Comparison of ENCODE assay signal across 7 mouse cellular contexts in the genomic region with DNA sequence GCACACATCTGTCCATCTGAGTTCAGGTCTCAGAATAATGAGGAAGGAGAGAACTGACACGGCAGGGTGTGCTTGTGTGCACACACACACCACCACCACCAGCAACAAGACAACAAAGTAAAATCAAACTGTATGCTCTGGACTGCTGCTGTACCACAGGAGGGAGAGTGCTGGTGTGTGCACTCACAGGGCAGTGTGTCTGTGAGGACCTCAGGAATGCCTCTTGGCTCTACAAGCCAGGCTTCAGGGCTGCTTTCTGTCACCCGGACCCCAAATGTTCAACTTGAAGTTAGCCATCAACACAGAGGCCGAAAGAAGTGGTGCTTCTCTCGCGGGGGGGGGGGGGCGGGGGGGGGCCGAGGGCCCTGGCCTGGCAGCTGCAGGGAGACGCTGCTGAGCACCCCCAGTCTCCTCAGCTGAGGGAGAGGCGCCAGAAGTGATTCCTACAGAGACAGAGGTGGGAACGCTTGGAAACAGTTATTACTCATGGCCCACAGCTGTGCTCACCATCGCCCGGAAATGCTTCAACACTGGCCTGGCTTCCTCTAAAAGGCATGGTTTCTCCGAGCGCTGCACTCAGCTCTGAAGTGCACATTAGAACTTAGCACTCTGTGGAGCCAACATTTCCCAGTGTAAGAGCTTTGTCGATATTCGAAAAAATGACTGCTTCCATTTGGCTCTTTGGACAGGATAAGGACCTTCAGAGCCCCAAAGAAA. TPM values are rescaled to one million over a fixed set of nuclear protein-coding genes. Genes with fewer than 3 reads are reported as not detected.
DNase-seq lines count a peak whose midpoint lies in the region; ATAC-seq and TF ChIP-seq lines count a peak whose summit lies in the region.

No protein-coding gene starts in this region.

- H3K4me2 ChIP-seq in hindbrain, embryonic 16.5 days (ENCODE audit: low read length): no peak overlapping the region
- H3K4me2 ChIP-seq in lung, embryonic 16.5 days (ENCODE audit: low read depth, low read length): no peak overlapping the region

- no peak for ATAC-seq in hindbrain, embryonic 16.5 days
- peak; percentile 74 for ATAC-seq in lung, embryonic 16.5 days (ENCODE audit: low read depth)

- H3K9ac ChIP-seq in hindbrain, embryonic 16.5 days (ENCODE audit: low read depth, low read length): no peak overlapping the region
- no peak overlapping the region for H3K9ac ChIP-seq in lung, embryonic 16.5 days (ENCODE audit: low read length)

- H3K4me1 ChIP-seq in bone marrow macrophage, adult 2 months (ENCODE audit: control insufficient read depth, insufficient read depth, low read length): peaks cover 56% of the 10 kb centered on the region
- H3K4me1 ChIP-seq in hindbrain, embryonic 16.5 days (ENCODE audit: control insufficient read depth, insufficient read depth, low read depth, low read length): peaks cover 2% of the 10 kb centered on the region; the same call in 1 of the 2 replicates
- H3K4me1 ChIP-seq in lung, embryonic 16.5 days (replicated peaks; ENCODE audit: control insufficient read depth, insufficient read depth, low read length): peaks cover 15% of the 10 kb centered on the region

- TF ChIP-seq CTCF in bone marrow macrophage, adult 2 months (IDR thresholded peaks at IDR 0.05; ENCODE audit: low read depth, low read length): no peak

- H3K9me3 ChIP-seq in hindbrain, embryonic 16.5 days (ENCODE audit: control insufficient read depth, low read length): no peaks in the 10 kb centered on the region
- H3K9me3 ChIP-seq in lung, embryonic 16.5 days (ENCODE audit: control insufficient read depth, low read length): no peaks in the 10 kb centered on the region

- H3K27ac ChIP-seq in bone marrow macrophage, adult 2 months (ENCODE audit: insufficient read depth, low read depth, low read length): peak overlapping the region; percentile 89
- H3K27ac ChIP-seq in hindbrain, embryonic 16.5 days (ENCODE audit: low read depth, low read length): peak overlapping the region; percentile 42; the same call in 1 of the 2 replicates
- peak overlapping the region; percentile 62 for H3K27ac ChIP-seq in lung, embryonic 16.5 days (ENCODE audit: low read length)

- DNase-seq in CD4-positive helper T cell, adult 2 months (ENCODE audit: low read depth, low spot score): peak; percentile 25
- DNase-seq in right cerebral cortex, postnatal 36 days (ENCODE audit: low spot score in 2 of 2): no peak
- no peak for DNase-seq in urinary bladder, adult 2 months (ENCODE audit: low spot score)
- DNase-seq in ovary, adult 18-20 months (ENCODE audit: low spot score): no peak

- no peaks in the 10 kb centered on the region for H3K27me3 ChIP-seq in hindbrain, embryonic 16.5 days (replicated peaks; ENCODE audit: control insufficient read depth, insufficient read depth, low read length)
- no peaks in the 10 kb centered on the region for H3K27me3 ChIP-seq in lung, embryonic 16.5 days (ENCODE audit: control insufficient read depth, insufficient read depth, low read depth, low read length)

- TF ChIP-seq POLR2A in bone marrow macrophage, adult 2 months (IDR thresholded peaks at IDR 0.05; ENCODE audit: borderline replicate concordance, low read depth, low read length): no peak

- H3K4me3 ChIP-seq in bone marrow macrophage, adult 2 months (ENCODE audit: insufficient read depth, low read length): no peak overlapping the region
- no peak overlapping the region for H3K4me3 ChIP-seq in hindbrain, embryonic 16.5 days (ENCODE audit: low read length)
- H3K4me3 ChIP-seq in lung, embryonic 16.5 days (ENCODE audit: low read length): no peak overlapping the region

- H3K36me3 ChIP-seq in hindbrain, embryonic 16.5 days (ENCODE audit: control insufficient read depth, insufficient read depth, low read length): no peaks in the 10 kb centered on the region
- H3K36me3 ChIP-seq in lung, embryonic 16.5 days (ENCODE audit: control insufficient read depth, insufficient read depth, low read length): no peaks in the 10 kb centered on the region

- 59% methylated on average over 14 of the region's 16 CpGs for WGBS in hindbrain, embryonic 16.5 days
- 32% methylated on average over 11 of the region's 16 CpGs for WGBS in lung, embryonic 16.5 days

RNA-seq across cellular contexts. Expression of a gene that starts 39.7 kb away (rescaled TPM):
- 83.8 and 87.8 TPM in 2 replicates for polyA plus RNA-seq in bone marrow macrophage, adult 2 months (2012; ENCODE audit: insufficient read depth, insufficient read length, missing spikeins)
- 126 and 127 TPM in 2 replicates for polyA plus RNA-seq in hindbrain, embryonic 16.5 days (2015; fragmentation: Nextera tagmentation; extraction: Ambion mirVana)
- polyA plus RNA-seq in lung, embryonic 16.5 days (2015; fragmentation: Nextera tagmentation; extraction: Ambion mirVana): 133 and 134 TPM in 2 replicates
- 83.9 and 114 TPM in 2 replicates for polyA plus RNA-seq in urinary bladder, adult 2 months (2012; rRNA removed)

RNA-seq across cellular contexts. Expression of a gene that starts 52.1 kb away (rescaled TPM):
- 3.3 and 5.3 TPM in 2 replicates for polyA plus RNA-seq in bone marrow macrophage, adult 2 months (2012; ENCODE audit: insufficient read depth, insufficient read length, missing spikeins)
- 3.5 and 4.2 TPM in 2 replicates for polyA plus RNA-seq in hindbrain, embryonic 16.5 days (2015; fragmentation: Nextera tagmentation; extraction: Ambion mirVana)
- 8.2 and 9.4 TPM in 2 replicates for polyA plus RNA-seq in lung, embryonic 16.5 days (2015; fragmentation: Nextera tagmentation; extraction: Ambion mirVana)
- 8.7 and 9.5 TPM in 2 replicates for polyA plus RNA-seq in urinary bladder, adult 2 months (2012; rRNA removed)

RNA-seq across cellular contexts. Expression of a gene that starts 53.0 kb away (rescaled TPM):
- 1,486 and 1,613 TPM in 2 replicates for polyA plus RNA-seq in bone marrow macrophage, adult 2 months (2012; ENCODE audit: insufficient read depth, insufficient read length, missing spikeins)
- 38.6 and 41.2 TPM in 2 replicates for polyA plus RNA-seq in hindbrain, embryonic 16.5 days (2015; fragmentation: Nextera tagmentation; extraction: Ambion mirVana)
- polyA plus RNA-seq in lung, embryonic 16.5 days (2015; fragmentation: Nextera tagmentation; extraction: Ambion mirVana): 71.5 and 72.8 TPM in 2 replicates
- polyA plus RNA-seq in urinary bladder, adult 2 months (2012; rRNA removed): 321 and 344 TPM in 2 replicates
